Mouse (Mus musculus): Measurements from ENCODE around the gene Olfr904. TPM values are rescaled to one million over a fixed set of nuclear protein-coding genes. Genes with fewer than 3 reads are reported as not detected.
"Not testable (repeated sequence)": the region's sequence is repeated elsewhere in the genome, so short reads cannot be mapped to it uniquely, and the experiment has no call there.

Olfr904 gene
- not detected for polyA plus RNA-seq (2012; fragmentation: generic; extraction: Trizol)

GRCm38 (mm10) chr9:38462844-38463243, at the start of gene Olfr904:
Olfr904 (plus strand) TSS chr9:38463144.
- H3K79me2 ChIP-seq (ENCODE audit: control insufficient read depth, insufficient read depth): no peaks in the 10 kb centered on the region
- no peaks in the 10 kb centered on the region for H3K27me3 ChIP-seq (ENCODE audit: control insufficient read depth, insufficient read depth, insufficient read length)
- no peaks in the 10 kb centered on the region for H3K36me3 ChIP-seq (ENCODE audit: control insufficient read depth, insufficient read depth)
- no peak within 1 kb of the TSS for H3ac ChIP-seq (ENCODE audit: control insufficient read depth, insufficient read length)
- no peak for TF ChIP-seq MYOD1 (IDR thresholded peaks at IDR 0.05; ENCODE audit: control insufficient read depth in 1 of 3, insufficient read length in 2 of 3, low read depth in 2 of 3)
- no peak for TF ChIP-seq TCF12 (IDR thresholded peaks at IDR 0.05; ENCODE audit: insufficient read depth, poor library complexity, severe bottlenecking)
- no peak for TF ChIP-seq TCF3 (IDR thresholded peaks at IDR 0.05; ENCODE audit: insufficient read length, low read depth)
- TF ChIP-seq MYOG (IDR thresholded peaks at IDR 0.05; ENCODE audit: control insufficient read depth in 1 of 3, insufficient read depth in 1 of 3, insufficient read length in 2 of 3, low read depth in 2 of 3): no peak
- TF ChIP-seq POLR2AphosphoS2 (IDR thresholded peaks at IDR 0.05; ENCODE audit: insufficient read length, low read depth): no peak
- no peak for TF ChIP-seq POLR2A (IDR thresholded peaks at IDR 0.05; ENCODE audit: insufficient read length, low read depth)
- TF ChIP-seq SRF (IDR thresholded peaks at IDR 0.05; ENCODE audit: control insufficient read depth, insufficient read length, low read depth): no peak
- TF ChIP-seq REST (IDR thresholded peaks at IDR 0.05; ENCODE audit: insufficient read depth, insufficient read length): no peak
- no peak for TF ChIP-seq MAX (IDR thresholded peaks at IDR 0.05; ENCODE audit: low read depth)
- TF ChIP-seq CEBPB (IDR thresholded peaks at IDR 0.05; ENCODE audit: insufficient read depth, poor library complexity, severe bottlenecking): no peak
- no peak for TF ChIP-seq USF1 (IDR thresholded peaks at IDR 0.05; ENCODE audit: low read depth)
- no peak for TF ChIP-seq E2F4 (IDR thresholded peaks at IDR 0.05; ENCODE audit: insufficient read depth)
- no peak within 1 kb of the TSS for H3K4me2 ChIP-seq (ENCODE audit: low read depth)
- H3K4me3 ChIP-seq: no peak within 1 kb of the TSS

- H3ac ChIP-seq (ENCODE audit: control insufficient read depth, insufficient read length); H3K79me2 ChIP-seq (ENCODE audit: control insufficient read depth, insufficient read depth); H3K4me3 ChIP-seq; H3K36me3 ChIP-seq (ENCODE audit: control insufficient read depth, insufficient read depth); H3K27me3 ChIP-seq (ENCODE audit: control insufficient read depth, insufficient read depth, insufficient read length); H3K4me2 ChIP-seq (ENCODE audit: low read depth): not testable (repeated sequence)
Observed at GRCm38 (mm10) chr9:38413502-38413901, 49.4 kb upstream of the Olfr904 start.

- H3K79me2 ChIP-seq (ENCODE audit: control insufficient read depth, insufficient read depth): no peaks in the 10 kb centered on the region
- no peak overlapping the region for H3ac ChIP-seq (ENCODE audit: control insufficient read depth, insufficient read length)
- H3K27me3 ChIP-seq (ENCODE audit: control insufficient read depth, insufficient read depth, insufficient read length): no peaks in the 10 kb centered on the region
- H3K36me3 ChIP-seq (ENCODE audit: control insufficient read depth, insufficient read depth): no peaks in the 10 kb centered on the region
- H3K4me3 ChIP-seq: no peak overlapping the region
- no peak overlapping the region for H3K4me2 ChIP-seq (ENCODE audit: low read depth)
- TF ChIP-seq MYOG (IDR thresholded peaks at IDR 0.05; ENCODE audit: control insufficient read depth in 1 of 3, insufficient read depth in 1 of 3, insufficient read length in 2 of 3, low read depth in 2 of 3) (no peak), MAX (IDR thresholded peaks at IDR 0.05; ENCODE audit: low read depth) (no peak), SRF (IDR thresholded peaks at IDR 0.05; ENCODE audit: control insufficient read depth, insufficient read length, low read depth) (no peak), E2F4 (IDR thresholded peaks at IDR 0.05; ENCODE audit: insufficient read depth) (no peak), POLR2AphosphoS2 (IDR thresholded peaks at IDR 0.05; ENCODE audit: insufficient read length, low read depth) (no peak), TCF3 (IDR thresholded peaks at IDR 0.05; ENCODE audit: insufficient read length, low read depth) (no peak), CEBPB (IDR thresholded peaks at IDR 0.05; ENCODE audit: insufficient read depth, poor library complexity, severe bottlenecking) (no peak), TCF12 (IDR thresholded peaks at IDR 0.05; ENCODE audit: insufficient read depth, poor library complexity, severe bottlenecking) (no peak), MYOD1 (IDR thresholded peaks at IDR 0.05; ENCODE audit: control insufficient read depth in 1 of 3, insufficient read length in 2 of 3, low read depth in 2 of 3) (no peak), USF1 (IDR thresholded peaks at IDR 0.05; ENCODE audit: low read depth) (no peak), REST (IDR thresholded peaks at IDR 0.05; ENCODE audit: insufficient read depth, insufficient read length) (no peak), POLR2A (IDR thresholded peaks at IDR 0.05; ENCODE audit: insufficient read length, low read depth) (no peak)
Observed at GRCm38 (mm10) chr9:38423801-38424200, 39.1 kb upstream of the Olfr904 start.

DNA sequence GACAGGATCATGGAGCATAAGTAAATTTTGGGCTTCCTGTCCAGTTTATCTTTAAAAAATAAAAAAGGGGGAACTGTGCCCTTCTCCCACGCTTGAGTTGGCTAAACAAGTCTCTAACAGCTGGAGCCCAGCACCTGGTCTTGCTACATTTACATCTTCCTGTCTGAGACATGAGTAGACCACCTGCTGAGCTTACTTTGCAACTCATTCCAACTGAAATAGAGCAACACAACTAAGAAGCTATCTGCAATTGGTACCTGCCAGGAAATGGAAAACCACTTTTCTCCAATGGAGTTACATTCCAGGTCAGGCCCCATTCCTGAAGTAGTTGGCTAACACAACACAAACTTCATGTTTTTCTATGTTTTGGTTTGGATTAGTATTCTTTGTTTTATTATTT, 35.9 kb upstream of the Olfr904 start:
- H3K79me2 ChIP-seq (ENCODE audit: control insufficient read depth, insufficient read depth): no peaks in the 10 kb centered on the region
- H3K4me2 ChIP-seq (ENCODE audit: low read depth): no peak overlapping the region
- H3K36me3 ChIP-seq (ENCODE audit: control insufficient read depth, insufficient read depth): no peaks in the 10 kb centered on the region
- no peak overlapping the region for H3K4me3 ChIP-seq
- no peaks in the 10 kb centered on the region for H3K27me3 ChIP-seq (ENCODE audit: control insufficient read depth, insufficient read depth, insufficient read length)
- no peak overlapping the region for H3ac ChIP-seq (ENCODE audit: control insufficient read depth, insufficient read length)
- no peak for TF ChIP-seq POLR2AphosphoS2 (IDR thresholded peaks at IDR 0.05; ENCODE audit: insufficient read length, low read depth)
- TF ChIP-seq MYOD1 (IDR thresholded peaks at IDR 0.05; ENCODE audit: control insufficient read depth in 1 of 3, insufficient read length in 2 of 3, low read depth in 2 of 3): no peak
- no peak for TF ChIP-seq MAX (IDR thresholded peaks at IDR 0.05; ENCODE audit: low read depth)
- no peak for TF ChIP-seq CEBPB (IDR thresholded peaks at IDR 0.05; ENCODE audit: insufficient read depth, poor library complexity, severe bottlenecking)
- TF ChIP-seq SRF (IDR thresholded peaks at IDR 0.05; ENCODE audit: control insufficient read depth, insufficient read length, low read depth): no peak
- TF ChIP-seq TCF3 (IDR thresholded peaks at IDR 0.05; ENCODE audit: insufficient read length, low read depth): no peak
- TF ChIP-seq USF1 (IDR thresholded peaks at IDR 0.05; ENCODE audit: low read depth): no peak
- no peak for TF ChIP-seq REST (IDR thresholded peaks at IDR 0.05; ENCODE audit: insufficient read depth, insufficient read length)
- TF ChIP-seq MYOG (IDR thresholded peaks at IDR 0.05; ENCODE audit: control insufficient read depth in 1 of 3, insufficient read depth in 1 of 3, insufficient read length in 2 of 3, low read depth in 2 of 3): no peak
- no peak for TF ChIP-seq POLR2A (IDR thresholded peaks at IDR 0.05; ENCODE audit: insufficient read length, low read depth)
- no peak for TF ChIP-seq TCF12 (IDR thresholded peaks at IDR 0.05; ENCODE audit: insufficient read depth, poor library complexity, severe bottlenecking)
- no peak for TF ChIP-seq E2F4 (IDR thresholded peaks at IDR 0.05; ENCODE audit: insufficient read depth)

- Histone ChIP-seq H3ac (ENCODE audit: control insufficient read depth, insufficient read length) (no peak within 1 kb of the TSS), H3K4me2 (ENCODE audit: low read depth) (no peak within 1 kb of the TSS), H3K36me3 (ENCODE audit: control insufficient read depth, insufficient read depth) (no peaks in the 10 kb centered on the region), H3K27me3 (ENCODE audit: control insufficient read depth, insufficient read depth, insufficient read length) (no peaks in the 10 kb centered on the region), H3K79me2 (ENCODE audit: control insufficient read depth, insufficient read depth) (no peaks in the 10 kb centered on the region), H3K4me3 (no peak within 1 kb of the TSS)
- TF ChIP-seq MYOG (IDR thresholded peaks at IDR 0.05; ENCODE audit: control insufficient read depth in 1 of 3, insufficient read depth in 1 of 3, insufficient read length in 2 of 3, low read depth in 2 of 3) (no peak), SRF (IDR thresholded peaks at IDR 0.05; ENCODE audit: control insufficient read depth, insufficient read length, low read depth) (no peak), TCF12 (IDR thresholded peaks at IDR 0.05; ENCODE audit: insufficient read depth, poor library complexity, severe bottlenecking) (no peak), E2F4 (IDR thresholded peaks at IDR 0.05; ENCODE audit: insufficient read depth) (no peak), USF1 (IDR thresholded peaks at IDR 0.05; ENCODE audit: low read depth) (no peak), POLR2A (IDR thresholded peaks at IDR 0.05; ENCODE audit: insufficient read length, low read depth) (no peak), MYOD1 (IDR thresholded peaks at IDR 0.05; ENCODE audit: control insufficient read depth in 1 of 3, insufficient read length in 2 of 3, low read depth in 2 of 3) (no peak), CEBPB (IDR thresholded peaks at IDR 0.05; ENCODE audit: insufficient read depth, poor library complexity, severe bottlenecking) (no peak), POLR2AphosphoS2 (IDR thresholded peaks at IDR 0.05; ENCODE audit: insufficient read length, low read depth) (no peak), TCF3 (IDR thresholded peaks at IDR 0.05; ENCODE audit: insufficient read length, low read depth) (no peak), REST (IDR thresholded peaks at IDR 0.05; ENCODE audit: insufficient read depth, insufficient read length) (no peak), MAX (IDR thresholded peaks at IDR 0.05; ENCODE audit: low read depth) (no peak)
Observed at GRCm38 (mm10) chr9:38429155-38429554, 33.8 kb upstream of the Olfr904 start, which contains the start of gene Olfr901. Olfr901 (plus strand) TSS chr9:38429455.
